Mouse (Mus musculus): ENCODE results near the gene Ap3b1. TPM values are rescaled to one million over a fixed set of nuclear protein-coding genes. Genes with fewer than 3 reads are reported as not detected.

Ap3b1 gene
- total RNA-seq, 1 experiment from 2014 or later, result 89.3 TPM

Other genes starting within 250 kb of the Ap3b1 start
- gene Scamp1, start 73.1 kb upstream of the Ap3b1 start, total RNA-seq (2017), result 3.4 to 4.2 TPM (median 4.1 TPM) in 3 replicates